Mouse (Mus musculus): ENCODE measurements at regions not wholly inside any gene's neighbourhood (a gene's known extent, or its start where the extent isn't known, plus 50 kb on each side); places are given as distances from the start of the nearest gene placed in this dataset.

DNA sequence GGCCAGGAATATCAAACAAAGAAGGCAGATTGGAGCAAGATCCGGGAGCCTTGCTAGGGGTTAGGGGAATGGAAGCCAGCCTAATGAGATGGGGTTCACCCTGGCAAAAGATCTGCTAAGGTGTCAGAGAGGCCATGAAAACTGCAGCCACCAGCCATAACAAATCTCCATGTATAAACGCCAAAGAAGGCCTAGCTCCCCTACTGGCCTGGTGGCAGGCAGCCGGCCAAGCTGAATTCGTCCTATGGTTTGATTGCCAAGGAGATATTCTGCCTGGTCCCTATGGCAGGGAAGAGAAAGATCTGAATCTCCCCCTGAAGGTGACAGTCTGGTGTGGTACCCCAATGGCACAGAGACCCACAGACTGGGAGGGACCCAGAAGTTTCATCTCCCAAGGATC, 104.8 kb upstream of the E030018B13Rik start:
- no peak for TF ChIP-seq CTCF (IDR thresholded peaks at IDR 0.05)
- H3K27ac ChIP-seq: no peak overlapping the region
- no peak overlapping the region for H3K4me3 ChIP-seq
- intact Hi-C loops (cut with DNase I): no loop called here
- DNase-seq (ENCODE audit: extremely low spot score in 1 of 2, low spot score in 2 of 2): no peak

DNA sequence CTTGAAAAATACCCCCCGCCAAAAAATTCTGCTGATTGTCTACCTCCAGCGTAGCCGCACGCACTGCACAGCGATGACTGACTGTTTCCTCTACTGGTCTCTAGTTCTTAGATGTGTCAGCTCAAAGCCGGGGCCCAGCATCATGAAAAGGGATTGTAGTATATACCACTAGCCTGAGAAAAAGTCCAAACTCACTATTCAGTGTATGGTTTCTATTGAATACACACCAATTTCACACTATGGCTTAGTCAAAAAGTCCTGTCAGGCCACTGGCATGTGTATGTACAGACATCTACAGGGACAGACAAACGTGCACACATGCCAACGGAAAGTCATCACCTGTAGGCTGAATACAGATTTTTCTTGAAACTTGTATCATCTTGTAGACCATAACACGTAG, 101.1 kb upstream of the E030018B13Rik start:
- no peak overlapping the region for H3K27ac ChIP-seq
- no peak for TF ChIP-seq CTCF (IDR thresholded peaks at IDR 0.05)
- DNase-seq (ENCODE audit: extremely low spot score in 1 of 2, low spot score in 2 of 2): no peak
- H3K4me3 ChIP-seq: no peak overlapping the region
- intact Hi-C loops (cut with DNase I): no loop called here

DNA sequence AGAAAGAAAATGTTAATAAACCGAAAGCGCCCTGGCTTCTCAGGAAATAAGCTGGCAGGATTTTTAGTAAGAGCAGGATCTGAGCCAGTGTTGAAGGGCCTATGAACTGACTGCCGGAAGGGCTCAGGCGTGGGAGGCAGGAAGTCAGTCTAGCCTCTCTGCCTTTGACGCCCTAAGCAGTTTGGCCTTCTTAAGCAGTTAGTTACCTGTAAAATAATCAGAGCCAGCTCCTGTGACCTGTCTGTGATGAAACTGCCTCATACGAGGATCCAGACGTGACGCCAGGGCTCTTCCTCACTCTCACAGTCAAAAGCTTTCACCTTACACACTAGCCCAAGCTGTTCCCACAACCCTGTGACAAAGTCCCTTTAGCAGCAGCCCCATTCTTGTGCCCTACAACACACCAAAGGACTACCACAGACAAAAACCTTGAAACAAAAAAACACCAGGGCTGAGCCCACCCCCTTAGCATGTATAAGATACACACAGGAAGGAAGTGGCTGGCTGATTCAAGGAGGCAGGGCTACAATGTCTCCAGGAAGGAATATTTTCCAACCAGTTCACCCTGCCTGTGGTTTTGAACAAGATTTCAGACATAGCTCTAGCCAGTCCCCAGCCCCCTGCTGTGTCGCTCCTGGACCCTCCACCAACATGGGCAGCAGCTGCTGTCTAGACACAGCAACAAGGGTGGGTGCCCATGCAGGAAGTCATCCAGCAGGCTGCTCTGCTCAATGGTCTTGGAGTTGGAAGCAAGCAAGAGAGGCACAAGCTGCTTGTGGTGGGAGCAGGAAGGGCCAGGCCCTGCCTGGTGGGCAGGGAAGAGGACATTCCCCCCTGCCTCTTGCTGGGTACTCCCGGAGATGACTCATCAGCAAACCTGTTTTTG, 100.4 kb upstream of the E030018B13Rik start:
- peak overlapping the region; percentile 36; the same call in 1 of the 2 replicates for H3K27ac ChIP-seq
- DNase-seq (ENCODE audit: extremely low spot score in 1 of 2, low spot score in 2 of 2): no peak
- intact Hi-C loops (cut with DNase I): no loop called here
- H3K4me3 ChIP-seq: no peak overlapping the region
- TF ChIP-seq CTCF (IDR thresholded peaks at IDR 0.05): no peak

DNA sequence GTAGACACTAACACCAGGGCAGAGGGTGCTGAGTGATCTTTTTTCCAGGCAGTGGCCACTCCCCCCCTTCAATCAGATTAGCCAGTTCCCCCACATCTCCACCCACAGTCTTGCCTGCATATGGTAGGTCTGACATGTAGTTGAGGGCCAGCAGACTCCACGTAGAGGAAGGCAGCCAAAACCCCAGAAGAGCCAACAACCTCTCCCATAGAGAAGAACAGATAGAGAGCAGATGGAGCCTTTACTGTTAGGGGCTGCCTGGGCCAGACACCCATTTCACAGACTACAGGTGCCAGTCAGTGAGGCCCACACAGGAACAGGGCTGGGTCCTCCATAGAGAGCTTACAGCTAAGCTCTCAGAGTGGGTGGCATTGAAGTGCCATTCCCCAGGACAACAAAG, 99.2 kb upstream of the E030018B13Rik start:
- no peak overlapping the region for H3K27ac ChIP-seq
- TF ChIP-seq CTCF (IDR thresholded peaks at IDR 0.05): no peak
- intact Hi-C loops (cut with DNase I): no loop called here
- no peak overlapping the region for H3K4me3 ChIP-seq
- no peak for DNase-seq (ENCODE audit: extremely low spot score in 1 of 2, low spot score in 2 of 2)

DNA sequence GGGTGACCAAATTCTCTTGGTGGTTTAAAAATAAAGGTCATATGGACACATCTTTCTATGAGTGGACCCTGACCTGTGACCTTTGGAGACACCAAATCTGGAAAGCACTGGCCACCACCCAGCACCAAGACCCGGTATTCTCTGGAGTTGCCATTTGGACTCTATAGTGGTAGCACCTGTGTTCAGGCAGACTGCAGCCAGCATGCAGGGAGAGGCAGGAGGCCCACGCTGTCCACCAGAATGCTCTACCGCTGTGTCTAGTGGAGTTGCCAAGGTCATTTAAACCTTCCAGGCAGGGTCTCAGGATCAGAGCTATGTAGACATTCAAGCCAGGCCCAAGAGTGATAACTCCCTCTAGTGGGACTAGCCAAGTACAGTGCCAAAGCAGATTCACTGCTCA, 98.6 kb upstream of the E030018B13Rik start:
- DNase-seq (ENCODE audit: extremely low spot score in 1 of 2, low spot score in 2 of 2): no peak
- no peak overlapping the region for H3K4me3 ChIP-seq
- no peak for TF ChIP-seq CTCF (IDR thresholded peaks at IDR 0.05)
- intact Hi-C loops (cut with DNase I): no loop called here
- H3K27ac ChIP-seq: no peak overlapping the region

DNA sequence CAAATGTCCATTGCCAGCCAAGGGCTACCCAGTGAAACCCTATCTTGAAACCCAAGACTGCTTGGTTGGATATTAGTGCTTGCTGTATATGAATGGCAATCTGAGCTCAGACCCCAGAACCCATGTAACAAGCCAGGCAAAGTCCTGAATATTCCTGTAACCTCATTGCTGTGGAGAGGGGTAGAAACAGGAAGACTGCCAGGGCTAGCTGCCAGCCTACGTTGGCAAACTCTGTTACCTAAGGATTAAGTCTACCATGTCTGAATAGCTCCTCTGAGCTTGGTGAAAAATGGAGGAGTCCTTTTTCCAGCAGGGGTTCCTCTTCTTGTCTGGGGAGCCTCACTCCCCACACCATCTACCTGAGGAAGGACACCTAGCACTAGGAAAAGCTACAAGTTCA, 96.4 kb upstream of the E030018B13Rik start:
- no peak overlapping the region for H3K4me3 ChIP-seq
- no peak for TF ChIP-seq CTCF (IDR thresholded peaks at IDR 0.05)
- H3K27ac ChIP-seq: no peak overlapping the region
- no peak for DNase-seq (ENCODE audit: extremely low spot score in 1 of 2, low spot score in 2 of 2)
- intact Hi-C loops (cut with DNase I): no loop called here

DNA sequence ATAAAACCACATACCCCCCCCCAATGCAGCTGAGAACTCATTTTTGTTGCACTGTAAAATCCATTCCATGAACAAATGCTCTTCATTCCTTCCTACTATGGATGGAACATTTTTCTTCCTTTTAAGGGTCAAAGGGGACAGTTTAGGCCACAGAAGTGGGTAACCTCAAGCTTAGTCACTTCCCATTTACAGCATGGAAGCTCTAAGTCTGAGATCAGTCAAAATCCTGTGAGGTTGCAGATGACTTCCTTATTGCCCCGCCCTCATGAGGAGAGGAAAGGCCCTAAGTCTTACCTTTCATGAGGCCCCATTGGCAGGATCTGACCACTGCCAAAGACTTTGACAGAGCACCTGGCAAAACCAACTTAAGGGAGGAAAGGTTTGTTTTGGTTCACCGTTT, 94.7 kb upstream of the E030018B13Rik start:
- Histone ChIP-seq H3K27ac (no peak overlapping the region), H3K4me3 (no peak overlapping the region)
- TF ChIP-seq CTCF (IDR thresholded peaks at IDR 0.05): no peak
- no peak for DNase-seq (ENCODE audit: extremely low spot score in 1 of 2, low spot score in 2 of 2)
- intact Hi-C loops (cut with DNase I): no loop called here

DNA sequence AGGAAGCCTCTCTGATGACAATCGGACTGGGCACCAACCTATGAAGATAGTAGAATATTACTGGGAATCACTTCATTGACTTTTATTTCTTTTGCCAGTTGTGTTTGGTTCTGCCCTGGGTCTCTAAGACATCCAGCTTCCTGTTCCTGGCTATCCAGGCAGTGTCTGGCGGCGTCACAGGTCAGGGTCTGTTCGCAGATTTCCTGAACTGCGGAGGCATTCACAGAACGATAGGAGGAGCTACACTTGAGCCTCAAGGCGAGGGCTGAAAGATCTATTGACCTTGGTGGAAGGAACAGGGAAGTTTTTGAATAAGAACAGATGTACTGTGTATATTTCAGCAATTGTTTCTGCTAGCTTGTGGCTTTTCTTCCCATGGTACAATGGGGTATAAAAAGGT, 92.6 kb upstream of the E030018B13Rik start:
- TF ChIP-seq CTCF (IDR thresholded peaks at IDR 0.05): peak; percentile 1; the same call in 1 of the 2 replicates
- H3K27ac ChIP-seq: no peak overlapping the region
- intact Hi-C loops (cut with DNase I): no loop called here
- no peak overlapping the region for H3K4me3 ChIP-seq
- DNase-seq (ENCODE audit: extremely low spot score in 1 of 2, low spot score in 2 of 2): no peak

DNA sequence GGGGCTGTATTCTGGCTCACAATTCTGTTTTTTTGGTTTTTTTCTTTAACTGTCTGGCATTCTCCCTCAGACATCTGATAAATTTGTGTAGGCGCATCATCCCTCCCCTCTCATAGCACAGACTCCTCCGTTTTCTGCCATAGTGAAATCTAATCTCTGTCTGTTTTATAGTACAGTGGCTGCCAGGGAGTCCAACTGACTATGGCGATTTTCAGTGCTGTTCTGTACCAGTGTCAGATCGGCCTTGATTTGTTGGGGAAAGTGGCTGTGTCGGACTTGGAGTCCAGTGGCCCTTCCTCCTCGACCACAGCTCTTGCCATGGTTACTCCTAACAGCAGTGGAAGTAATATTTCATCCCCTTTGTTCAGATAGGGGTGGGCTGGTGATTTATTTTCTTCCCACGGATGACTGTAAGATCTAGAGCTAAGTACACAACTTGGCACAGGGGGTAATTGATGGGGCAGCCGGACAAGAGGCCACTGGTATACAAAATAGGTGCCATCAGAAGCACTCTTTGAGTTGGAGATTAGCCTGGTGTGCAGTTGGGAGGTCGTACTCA, 87.2 kb upstream of the E030018B13Rik start:
- H3K27ac ChIP-seq: no peak overlapping the region
- DNase-seq (ENCODE audit: extremely low spot score in 1 of 2, low spot score in 2 of 2): no peak
- no peak overlapping the region for H3K4me3 ChIP-seq
- no peak for TF ChIP-seq CTCF (IDR thresholded peaks at IDR 0.05)
- intact Hi-C loops (cut with DNase I): no loop called here

DNA sequence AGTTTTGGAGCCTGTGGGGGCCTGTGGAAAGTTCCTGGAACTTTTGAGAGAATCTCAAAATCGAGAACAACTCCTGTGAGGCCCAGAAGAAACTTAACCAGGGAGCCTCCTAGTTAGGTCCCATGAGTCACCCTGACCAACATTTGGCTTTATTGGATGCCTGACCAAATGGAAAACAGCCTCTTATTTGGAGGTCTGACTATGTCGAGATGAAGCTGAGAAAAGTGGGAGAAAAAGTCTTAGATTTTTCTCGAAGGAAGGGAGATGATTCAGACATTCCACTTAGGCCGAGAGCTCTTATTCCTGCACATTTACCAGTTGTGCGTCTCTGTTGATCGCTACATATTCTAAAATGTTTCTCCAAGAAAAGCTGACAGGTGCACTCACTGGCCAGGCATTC, 83.0 kb upstream of the E030018B13Rik start:
- intact Hi-C loops (cut with DNase I): no loop called here
- no peak for TF ChIP-seq CTCF (IDR thresholded peaks at IDR 0.05)
- no peak for DNase-seq (ENCODE audit: extremely low spot score in 1 of 2, low spot score in 2 of 2)

DNA sequence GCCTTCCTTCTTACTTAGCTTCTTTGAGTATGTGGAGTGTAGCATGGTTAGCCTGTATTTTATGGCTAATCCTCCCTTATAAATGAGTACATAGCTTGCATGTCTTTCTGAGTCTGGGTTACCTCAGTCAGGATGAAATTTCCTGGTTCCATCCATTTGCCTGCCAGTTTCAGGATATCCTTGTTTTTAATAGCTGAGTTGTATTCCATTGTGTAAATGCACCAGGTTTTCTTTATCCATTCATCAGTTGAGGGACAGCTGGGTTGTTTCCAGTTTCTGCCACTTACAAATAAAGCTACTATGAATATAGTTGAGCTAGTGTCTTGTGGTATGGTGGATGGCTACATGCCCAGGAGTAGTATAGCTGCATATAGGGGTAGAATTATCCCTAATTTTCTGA, 80.7 kb upstream of the E030018B13Rik start:
- Histone ChIP-seq H3K4me3 (no peak overlapping the region), H3K27ac (no peak overlapping the region)
- TF ChIP-seq CTCF (IDR thresholded peaks at IDR 0.05): no peak
- DNase-seq (ENCODE audit: extremely low spot score in 1 of 2, low spot score in 2 of 2): no peak
- intact Hi-C loops (cut with DNase I): no loop called here

More for the DNA sequence above, 83.0 kb upstream of the E030018B13Rik start:
- Histone ChIP-seq H3K27ac (no peak overlapping the region), H3K4me3 (no peak overlapping the region)

Measured in left cerebral cortex, adult 2 months (tissue).